Mouse (Mus musculus) heart, embryonic 11.5 days (tissue): Measurements from ENCODE around the gene Prn. TPM values are rescaled to one million over a fixed set of nuclear protein-coding genes. Genes with fewer than 3 reads are reported as not detected.

ENCODE experiments used
- ATAC-seq: fragments of 200-750 bp; cut with Nextera tagmentation; replicated peaks from 2 replicates; pipeline ENCODE4 v1.8.0; 2017; ENCODE audit warnings: moderate library complexity; ENCODE audit not compliant: insufficient number of reproducible peaks, low FRiP score, low TSS enrichment
- H3K27ac ChIP-seq: fragments of 300-500 bp; sonication (generic); 2 replicates; pipeline ENCODE4 v1.5.1; 2014; ENCODE audit warnings: mild to moderate bottlenecking, low read depth, low read length
- H3K27me3 ChIP-seq: fragments of 300-500 bp; sonication (generic); 2 replicates; pipeline ENCODE4 v1.6.1; 2014; ENCODE audit warnings: mild to moderate bottlenecking, low read length, mixed read lengths; ENCODE audit not compliant: control insufficient read depth, insufficient read depth
- H3K36me3 ChIP-seq: fragments of 300-500 bp; sonication (generic); 2 replicates; pipeline ENCODE4 v1.6.1; 2014; ENCODE audit warnings: mild to moderate bottlenecking, low read length, moderate library complexity, mixed read lengths; ENCODE audit not compliant: control insufficient read depth, insufficient read depth
- H3K4me1 ChIP-seq: fragments of 300-500 bp; sonication (generic); 2 replicates; pipeline ENCODE4 v1.6.1; 2014; ENCODE audit warnings: low read length; ENCODE audit not compliant: control insufficient read depth, insufficient read depth
- H3K4me2 ChIP-seq: fragments of 300-500 bp; sonication (generic); 2 replicates; pipeline ENCODE4 v1.6.1; 2014; ENCODE audit warnings: mild to moderate bottlenecking, moderate library complexity
- H3K4me3 ChIP-seq: fragments of 300-500 bp; sonication (generic); 2 replicates; pipeline ENCODE4 v1.5.1; 2014; ENCODE audit warnings: low read depth, low read length
- H3K9ac ChIP-seq: fragments of 300-500 bp; sonication (generic); 2 replicates; pipeline ENCODE4 v1.6.1; 2014; ENCODE audit warnings: mild to moderate bottlenecking, low read depth, low read length, moderate library complexity
- H3K9me3 ChIP-seq: fragments of 300-500 bp; sonication (generic); replicated peaks from 2 replicates; pipeline ENCODE4 v1.6.1; 2016; ENCODE audit warnings: low read length; ENCODE audit not compliant: control insufficient read depth
- WGBS: fragments of 180-500 bp; shearing (Covaris S2); extraction: QIAGEN DNeasy Blood & Tissue Kit; methylation state at CpG from one replicate; pipeline ENCODE4 v1.1.7; 2014; ENCODE audit not compliant: insufficient replicate concordance; 5-methylcytosine and 5-hydroxymethylcytosine counted together
- polyA plus RNA-seq: library from polyadenylated mRNA; unstranded; fragments of >200 nt; fragmentation: Nextera tagmentation; extraction: Ambion mirVana; gene quantifications from 2 replicates; pipeline ENCODE4 v1.2.1, GENCODE M21; 2014

The Prn gene
- polyA plus RNA-seq, 1 experiment from 2014 or later, result not detected

- Histone ChIP-seq H3K9me3 (no peaks in the 10 kb centered on the region), H3K27me3 (peaks cover 7% of the 10 kb centered on the region; the same call in 1 of the 2 replicates), H3K36me3 (no peaks in the 10 kb centered on the region), H3K4me2 (no peak overlapping the region), H3K27ac (no peak overlapping the region), H3K9ac (no peak overlapping the region), H3K4me3 (no peak overlapping the region), H3K4me1 (no peaks in the 10 kb centered on the region; the same call in 1 of the 2 replicates)
- 66% methylated on average over 7 of the region's 7 CpGs for WGBS
- ATAC-seq, result no peak
These were observed 46.8 kb downstream of the Prn start for GRCm38 (mm10) chr2:131956336-131957256.

- Histone ChIP-seq H3K36me3 (no peaks in the 10 kb centered on the region), H3K9me3 (no peaks in the 10 kb centered on the region), H3K27ac (no peak overlapping the region), H3K27me3 (peaks cover 7% of the 10 kb centered on the region; the same call in 1 of the 2 replicates), H3K4me3 (no peak overlapping the region), H3K4me1 (no peaks in the 10 kb centered on the region; the same call in 1 of the 2 replicates), H3K9ac (no peak overlapping the region), H3K4me2 (no peak overlapping the region)
- WGBS, result 44% methylated on average over 9 of the region's 9 CpGs
- no peak for ATAC-seq
These were observed 48.0 kb downstream of the Prn start for GRCm38 (mm10) chr2:131957731-131958222.

- Histone ChIP-seq H3K4me3 (no peak overlapping the region), H3K4me2 (no peak overlapping the region), H3K36me3 (no peaks in the 10 kb centered on the region), H3K9ac (no peak overlapping the region), H3K4me1 (no peaks in the 10 kb centered on the region; the same call in 1 of the 2 replicates), H3K9me3 (no peaks in the 10 kb centered on the region), H3K27me3 (no peaks in the 10 kb centered on the region), H3K27ac (no peak overlapping the region)
- 70% methylated on average over 2 of the region's 2 CpGs for WGBS
- ATAC-seq, result no peak
These were observed 51.9 kb downstream of the Prn start for GRCm38 (mm10) chr2:131961671-131962070.

GRCm38 (mm10) chr2:131970597-131970996, 60.8 kb downstream of the Prn start:
- H3K27ac ChIP-seq, result no peak overlapping the region
- 80% methylated on average over 2 of the region's 2 CpGs for WGBS
- no peaks in the 10 kb centered on the region for H3K9me3 ChIP-seq
- H3K36me3 ChIP-seq, result no peaks in the 10 kb centered on the region
- no peak for ATAC-seq
- H3K27me3 ChIP-seq, result no peaks in the 10 kb centered on the region
- no peak overlapping the region for H3K9ac ChIP-seq
- no peaks in the 10 kb centered on the region for H3K4me1 ChIP-seq
- no peak overlapping the region for H3K4me3 ChIP-seq
- no peak overlapping the region for H3K4me2 ChIP-seq

GRCm38 (mm10) chr2:131971098-131971497, 61.3 kb downstream of the Prn start:
- no peak overlapping the region for H3K27ac ChIP-seq
- no peak overlapping the region for H3K4me2 ChIP-seq
- no peak overlapping the region for H3K9ac ChIP-seq
- H3K4me1 ChIP-seq, result no peaks in the 10 kb centered on the region
- no peak for ATAC-seq
- no peak overlapping the region for H3K4me3 ChIP-seq
- no peaks in the 10 kb centered on the region for H3K36me3 ChIP-seq
- H3K27me3 ChIP-seq, result no peaks in the 10 kb centered on the region
- no peaks in the 10 kb centered on the region for H3K9me3 ChIP-seq
- WGBS, result 73% methylated on average over 4 of the region's 4 CpGs

GRCm38 (mm10) chr2:131976663-131977062, 66.9 kb downstream of the Prn start:
- Histone ChIP-seq H3K4me1 (peaks cover 10% of the 10 kb centered on the region), H3K9ac (no peak overlapping the region), H3K4me2 (no peak overlapping the region), H3K27me3 (no peaks in the 10 kb centered on the region), H3K4me3 (no peak overlapping the region), H3K36me3 (no peaks in the 10 kb centered on the region), H3K27ac (no peak overlapping the region), H3K9me3 (no peaks in the 10 kb centered on the region)
- WGBS, result 77% methylated on average over 3 of the region's 3 CpGs
- no peak for ATAC-seq

- H3K9me3 ChIP-seq, result no peaks in the 10 kb centered on the region
- ATAC-seq, result no peak; the same call in 1 of the 2 replicates
- H3K27me3 ChIP-seq, result no peaks in the 10 kb centered on the region
- H3K9ac ChIP-seq, result peak overlapping the region; percentile 23; the same call in 1 of the 2 replicates
- no peaks in the 10 kb centered on the region for H3K36me3 ChIP-seq
- 11% methylated on average over 9 of the region's 9 CpGs for WGBS
- peaks cover 10% of the 10 kb centered on the region for H3K4me1 ChIP-seq
- H3K27ac ChIP-seq, result peak overlapping the region; percentile 29; the same call in 1 of the 2 replicates
- no peak overlapping the region for H3K4me3 ChIP-seq
- peak overlapping the region; percentile 43 for H3K4me2 ChIP-seq
These were observed 71.1 kb downstream of the Prn start for GRCm38 (mm10) chr2:131980866-131981265.

- no peaks in the 10 kb centered on the region for H3K36me3 ChIP-seq
- H3K9ac ChIP-seq, result no peak overlapping the region
- H3K27me3 ChIP-seq, result no peaks in the 10 kb centered on the region
- H3K9me3 ChIP-seq, result no peaks in the 10 kb centered on the region
- H3K4me1 ChIP-seq, result peaks cover 10% of the 10 kb centered on the region
- ATAC-seq, result no peak
- H3K4me2 ChIP-seq, result no peak overlapping the region
- WGBS, result 14% methylated on average over 6 of the region's 6 CpGs
- H3K27ac ChIP-seq, result no peak overlapping the region
- no peak overlapping the region for H3K4me3 ChIP-seq
These were observed 72.9 kb downstream of the Prn start for GRCm38 (mm10) chr2:131982546-131983196.
